Mouse (Mus musculus): Measurements from ENCODE around the gene Gm36028. TPM values are rescaled to one million over a fixed set of nuclear protein-coding genes. Genes with fewer than 3 reads are reported as not detected.

Gene Gm36028
- polyA plus RNA-seq, 1 experiment from 2014 or later = 0.25 TPM

Other genes starting within 250 kb of the Gm36028 start
- gene Ndufb4, start 206.7 kb downstream of the Gm36028 start, polyA plus RNA-seq (2016; fragmentation: Nextera tagmentation; extraction: Ambion mirVana) = 46.2 and 50.9 TPM in 2 replicates
- 168 and 195 TPM in 2 replicates for gene Fstl1, start 84.3 kb downstream of the Gm36028 start, polyA plus RNA-seq (2016; fragmentation: Nextera tagmentation; extraction: Ambion mirVana)
- 52.5 and 53.3 TPM in 2 replicates for gene Lrrc58, start 7.2 kb upstream of the Gm36028 start, polyA plus RNA-seq (2016; fragmentation: Nextera tagmentation; extraction: Ambion mirVana)
- gene Gpr156, start 55.4 kb upstream of the Gm36028 start, polyA plus RNA-seq (2016; fragmentation: Nextera tagmentation; extraction: Ambion mirVana) = 2.0 and 3.2 TPM in 2 replicates
- gene Gsk3b, start 227.9 kb upstream of the Gm36028 start, polyA plus RNA-seq (2016; fragmentation: Nextera tagmentation; extraction: Ambion mirVana) = 72.9 and 90.7 TPM in 2 replicates